Mouse (Mus musculus) ES-Bruce4 (cell line): ENCODE measurements around the gene Acot7. TPM values are rescaled to one million over a fixed set of nuclear protein-coding genes. Genes with fewer than 3 reads are reported as not detected.

Source experiments
- H3K27ac ChIP-seq: 2 replicates; pipeline ENCODE4 v1.5.1; 2012; ENCODE audit warnings: low read length, inconsistent platforms; ENCODE audit not compliant: insufficient read depth
- H3K27me3 ChIP-seq: 2 replicates; pipeline ENCODE4 v1.6.1; 2012; ENCODE audit warnings: mild to moderate bottlenecking, low read length, inconsistent platforms; ENCODE audit not compliant: control insufficient read depth, poor library complexity, insufficient read depth, severe bottlenecking
- H3K36me3 ChIP-seq: 2 replicates; pipeline ENCODE4 v1.6.1; 2012; ENCODE audit warnings: inconsistent platforms, mild to moderate bottlenecking, low read length, moderate library complexity; ENCODE audit not compliant: control insufficient read depth, poor library complexity, insufficient read depth, severe bottlenecking
- H3K4me1 ChIP-seq: one replicate; pipeline ENCODE4 v1.8.1; 2011; ENCODE audit warnings: low read length; ENCODE audit not compliant: control insufficient read depth, insufficient read depth
- H3K4me3 ChIP-seq: 2 replicates; pipeline ENCODE4 v1.5.1; 2011; ENCODE audit warnings: low read depth, mild to moderate bottlenecking, low read length
- H3K9ac ChIP-seq: 2 replicates; pipeline ENCODE4 v1.6.1; 2012; ENCODE audit warnings: low read depth, mild to moderate bottlenecking, inconsistent platforms; ENCODE audit not compliant: poor library complexity, severe bottlenecking
- H3K9me3 ChIP-seq: replicated peaks from 2 replicates; pipeline ENCODE4 v1.6.1; 2012; ENCODE audit warnings: mild to moderate bottlenecking, low read length, inconsistent platforms; ENCODE audit not compliant: control insufficient read depth, poor library complexity, insufficient read depth, severe bottlenecking
- CTCF ChIP-seq: IDR thresholded peaks from one replicate; pipeline ENCODE4 v1.8.1; 2011; ENCODE audit warnings: low read depth, low read length
- EP300 ChIP-seq: IDR thresholded peaks from 2 replicates; pipeline ENCODE4 v1.6.1; 2011; ENCODE audit warnings: low read depth, low read length; ENCODE audit not compliant: insufficient read depth
- POLR2A ChIP-seq: IDR thresholded peaks from one replicate; pipeline ENCODE4 v1.8.1; 2011; ENCODE audit warnings: low read length; ENCODE audit not compliant: insufficient read depth
- polyA plus RNA-seq: library from polyadenylated mRNA; stranded (reverse); fragments of >200 nt; gene quantifications from 2 replicates; pipeline ENCODE4 v1.2.4, GENCODE M21; 2011; ENCODE audit warnings: low read depth; ENCODE audit not compliant: missing spikeins, insufficient read depth, insufficient read length

The Acot7 gene
- polyA plus RNA-seq, 1 experiment, result 49.5 TPM

GRCm38 (mm10) chr4:152296874-152297861 lies 119.2 kb downstream of the Acot7 start, which contains the start of gene Icmt:
TSS of gene Icmt (plus strand) at chr4:152297227.
- H3K9ac ChIP-seq, result peak within 1 kb of the TSS; percentile 83
- peak within 1 kb of the TSS; percentile 89 for H3K4me3 ChIP-seq
- 0 out of 2 replicates have a peak within 1 kb of the TSS, but pooled peaks have one; percentile 12 for H3K27ac ChIP-seq
- H3K9me3 ChIP-seq, result no peaks in the 10 kb centered on the region
- peaks cover 1% of the 10 kb centered on the region for H3K4me1 ChIP-seq
- TF ChIP-seq CTCF (no peak), EP300 (0 out of 2 replicates have a peak, but pooled peaks have one; percentile 38), POLR2A (peak; percentile 54)
- H3K36me3 ChIP-seq, result no peaks in the 10 kb centered on the region
- H3K27me3 ChIP-seq, result no peaks in the 10 kb centered on the region

- Histone ChIP-seq H3K27ac (no peak overlapping the region), H3K27me3 (no peaks in the 10 kb centered on the region), H3K4me3 (no peak overlapping the region), H3K9ac (no peak overlapping the region), H3K36me3 (no peaks in the 10 kb centered on the region), H3K9me3 (no peaks in the 10 kb centered on the region), H3K4me1 (no peaks in the 10 kb centered on the region)
- TF ChIP-seq EP300, result no peak
These were observed 120.9 kb downstream of the Acot7 start for GRCm38 (mm10) chr4:152298836-152299235.

- TF ChIP-seq EP300 (no peak), CTCF (no peak), POLR2A (no peak)
- H3K4me1 ChIP-seq, result no peaks in the 10 kb centered on the region
- no peaks in the 10 kb centered on the region for H3K9me3 ChIP-seq
- H3K27ac ChIP-seq, result no peak overlapping the region
- H3K4me3 ChIP-seq, result no peak overlapping the region
- H3K27me3 ChIP-seq, result no peaks in the 10 kb centered on the region
- no peak overlapping the region for H3K9ac ChIP-seq
- no peaks in the 10 kb centered on the region for H3K36me3 ChIP-seq
These were observed 122.4 kb downstream of the Acot7 start for GRCm38 (mm10) chr4:152300375-152300774.

GRCm38 (mm10) chr4:152302012-152302411 lies 124.1 kb downstream of the Acot7 start:
- Histone ChIP-seq H3K4me1 (no peaks in the 10 kb centered on the region), H3K9me3 (no peaks in the 10 kb centered on the region), H3K9ac (no peak overlapping the region), H3K36me3 (no peaks in the 10 kb centered on the region), H3K4me3 (no peak overlapping the region), H3K27me3 (no peaks in the 10 kb centered on the region), H3K27ac (no peak overlapping the region)
- no peak for TF ChIP-seq POLR2A
- TF ChIP-seq CTCF, result no peak
- TF ChIP-seq EP300, result no peak

GRCm38 (mm10) chr4:152303172-152303571 lies 125.2 kb downstream of the Acot7 start:
- no peak overlapping the region for H3K9ac ChIP-seq
- no peak overlapping the region for H3K4me3 ChIP-seq
- no peak for TF ChIP-seq CTCF
- TF ChIP-seq POLR2A, result no peak
- TF ChIP-seq EP300, result no peak
- H3K27me3 ChIP-seq, result no peaks in the 10 kb centered on the region
- no peaks in the 10 kb centered on the region for H3K36me3 ChIP-seq
- H3K4me1 ChIP-seq, result no peaks in the 10 kb centered on the region
- no peaks in the 10 kb centered on the region for H3K9me3 ChIP-seq
- H3K27ac ChIP-seq, result no peak overlapping the region

GRCm38 (mm10) chr4:152304685-152305084 lies 126.8 kb downstream of the Acot7 start:
- Histone ChIP-seq H3K36me3 (no peaks in the 10 kb centered on the region), H3K4me3 (no peak overlapping the region), H3K27me3 (no peaks in the 10 kb centered on the region), H3K27ac (no peak overlapping the region), H3K9me3 (no peaks in the 10 kb centered on the region), H3K9ac (no peak overlapping the region), H3K4me1 (no peaks in the 10 kb centered on the region)
- TF ChIP-seq EP300, result no peak
- TF ChIP-seq POLR2A, result no peak
- no peak for TF ChIP-seq CTCF
